Mouse (Mus musculus): ENCODE results near the gene Map7. TPM values are rescaled to one million over a fixed set of nuclear protein-coding genes. Genes with fewer than 3 reads are reported as not detected.

The Map7 gene
- total RNA-seq, 2 experiments from 2014 or later: 42.3 to 49.4 TPM

- no peak for DNase-seq (ENCODE audit: low spot score in 2 of 2)
These were observed 1.6 kb downstream of the Map7 start for GRCm38 (mm10) chr10:20149835-20150355.

- no peak for DNase-seq (ENCODE audit: low spot score in 2 of 2)
These were observed 3.9 kb downstream of the Map7 start for GRCm38 (mm10) chr10:20152131-20152530.

GRCm38 (mm10) chr10:20153507-20153906 is 5.2 kb downstream of the Map7 start:
- no peak for DNase-seq (ENCODE audit: low spot score in 2 of 2)

GRCm38 (mm10) chr10:20155401-20155800 is 7.1 kb downstream of the Map7 start:
- no peak for DNase-seq (ENCODE audit: low spot score in 2 of 2)

GRCm38 (mm10) chr10:20157021-20157726 is 8.9 kb downstream of the Map7 start:
- DNase-seq (ENCODE audit: low spot score in 2 of 2): no peak

GRCm38 (mm10) chr10:20158756-20159155 is 10.5 kb downstream of the Map7 start:
- DNase-seq (ENCODE audit: low spot score in 2 of 2): no peak

GRCm38 (mm10) chr10:20159308-20159707 is 11.0 kb downstream of the Map7 start:
- DNase-seq (ENCODE audit: low spot score in 2 of 2): no peak

GRCm38 (mm10) chr10:20160914-20161313 is 12.6 kb downstream of the Map7 start:
- no peak for DNase-seq (ENCODE audit: low spot score in 2 of 2)

- DNase-seq (ENCODE audit: low spot score in 2 of 2): no peak
These were observed 16.5 kb downstream of the Map7 start for GRCm38 (mm10) chr10:20164810-20165209.

- no peak for DNase-seq (ENCODE audit: low spot score in 2 of 2)
These were observed 18.5 kb downstream of the Map7 start for GRCm38 (mm10) chr10:20166797-20167196.

- DNase-seq (ENCODE audit: low spot score in 2 of 2): no peak
These were observed 19.2 kb downstream of the Map7 start for GRCm38 (mm10) chr10:20167467-20167866.

- DNase-seq (ENCODE audit: low spot score in 2 of 2): no peak
These were observed 21.0 kb downstream of the Map7 start for GRCm38 (mm10) chr10:20169182-20169674.

GRCm38 (mm10) chr10:20169927-20170604 is 21.8 kb downstream of the Map7 start:
- peak in 1 of 2 experiments; percentile 34 for DNase-seq (ENCODE audit: low spot score in 2 of 2)

GRCm38 (mm10) chr10:20170605-20171088 is 22.4 kb downstream of the Map7 start:
- DNase-seq (ENCODE audit: low spot score in 2 of 2): peak; percentile 85 to 89

GRCm38 (mm10) chr10:20171209-20171608 is 22.9 kb downstream of the Map7 start:
- no peak for DNase-seq (ENCODE audit: low spot score in 2 of 2)

- DNase-seq (ENCODE audit: low spot score in 2 of 2): no peak
These were observed 23.5 kb downstream of the Map7 start for GRCm38 (mm10) chr10:20171756-20172155.

GRCm38 (mm10) chr10:20173733-20174132 is 25.5 kb downstream of the Map7 start:
- no peak for DNase-seq (ENCODE audit: low spot score in 2 of 2)

GRCm38 (mm10) chr10:20176054-20176453 is 27.8 kb downstream of the Map7 start:
- no peak for DNase-seq (ENCODE audit: low spot score in 2 of 2)

GRCm38 (mm10) chr10:20178807-20179605 is 30.7 kb downstream of the Map7 start:
- no peak for DNase-seq (ENCODE audit: low spot score in 2 of 2)

- no peak for DNase-seq (ENCODE audit: low spot score in 2 of 2)
These were observed 32.9 kb downstream of the Map7 start for GRCm38 (mm10) chr10:20181198-20181597.

- no peak for DNase-seq (ENCODE audit: low spot score in 2 of 2)
These were observed 33.6 kb downstream of the Map7 start for GRCm38 (mm10) chr10:20181680-20182399.
